Comparison of ENCODE assay signal across 13 mouse cellular contexts in the genomic region with DNA sequence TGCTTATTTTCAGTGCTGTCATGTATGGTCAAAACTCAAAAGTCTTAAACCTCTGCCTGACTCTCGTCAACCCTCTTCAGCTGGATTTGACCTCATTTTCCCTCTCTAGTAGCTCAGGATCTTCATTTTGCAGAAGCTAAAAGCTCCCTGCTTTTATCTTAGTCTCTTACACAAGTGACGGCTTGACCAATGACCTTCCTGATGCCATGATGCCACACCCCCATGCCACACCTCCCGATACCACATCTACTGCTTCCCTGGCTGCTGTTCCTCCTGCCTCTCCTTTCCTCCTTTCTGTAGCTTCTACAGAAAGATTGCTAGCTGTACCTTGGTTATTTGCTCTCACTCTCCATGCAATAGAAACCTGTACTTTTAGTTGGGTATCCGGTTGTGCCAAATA. TPM values are rescaled to one million over a fixed set of nuclear protein-coding genes. Genes with fewer than 3 reads are reported as not detected.
DNase-seq lines count a peak whose midpoint lies in the region; ATAC-seq and TF ChIP-seq lines count a peak whose summit lies in the region.
"Had no signal": no experiment of that assay in that cellular context is flagged by ENCODE, and none has a peak within 500 bp of the region (broad histone marks: within the 10 kb centered on the region; RNA-seq: fewer than 3 reads in every experiment).

No protein-coding gene starts in this region.

- H3K79me2 ChIP-seq in CH12.LX (replicated peaks; ENCODE audit: control insufficient read depth, extremely low read depth, insufficient read depth, poor library complexity, severe bottlenecking), result no peaks in the 10 kb centered on the region

- H3K4me2 ChIP-seq in CH12.LX (ENCODE audit: insufficient read depth, low read depth, poor library complexity, severe bottlenecking), result peak overlapping the region; percentile 50
- H3K4me2 ChIP-seq: hindbrain, embryonic 12.5 days; kidney, embryonic 15.5 days; limb, embryonic 15.5 days had no signal

- H3K4me1 ChIP-seq in CH12.LX (ENCODE audit: control insufficient read depth in 1 of 2, insufficient read depth in 2 of 2), result no peaks in the 10 kb centered on the region
- no peaks in the 10 kb centered on the region for H3K4me1 ChIP-seq in forebrain, embryonic 10.5 days
- no peaks in the 10 kb centered on the region for H3K4me1 ChIP-seq in embryonic facial prominence, embryonic 10.5 days
- H3K4me1 ChIP-seq: hindbrain, embryonic 12.5 days; kidney, embryonic 15.5 days; limb, embryonic 15.5 days had no signal

- dilution Hi-C loops in CH12.LX (cut with MboI; ENCODE audit: extremely low pct_ligation_motif_present, extremely low pct_unique_long_range_greater_than_20kb, low sequenced_read_pairs), result no loop called here

- ATAC-seq in hematopoietic stem cell, adult 5-6 weeks (replicated peaks in 1 of 2; ENCODE audit: insufficient read depth in 1 of 2, low FRiP score in 2 of 2, low TSS enrichment in 1 of 2, low read depth in 1 of 2, poor library complexity in 2 of 2, severe bottlenecking in 2 of 2), result peak; percentile 57 to 73

- no peak for TF ChIP-seq POLR2A in CH12.LX (IDR thresholded peaks at IDR 0.05; ENCODE audit: low read depth, low read length)

- TF ChIP-seq RAD21 in CH12.LX (IDR thresholded peaks at IDR 0.05; ENCODE audit: low read depth, low read length), result no peak

- no peak for TF ChIP-seq EP300 in CH12.LX (IDR thresholded peaks at IDR 0.05; ENCODE audit: low read length)

- H3K27ac ChIP-seq in CH12.LX (ENCODE audit: insufficient read depth, low read depth), result no peak overlapping the region
- no peak overlapping the region for H3K27ac ChIP-seq in forebrain, embryonic 10.5 days
- no peak overlapping the region for H3K27ac ChIP-seq in embryonic facial prominence, embryonic 10.5 days (replicated peaks)
- H3K27ac ChIP-seq: hindbrain, embryonic 12.5 days; kidney, embryonic 15.5 days; limb, embryonic 15.5 days had no signal

- no peaks in the 10 kb centered on the region for H3K9me3 ChIP-seq in CH12.LX (replicated peaks; ENCODE audit: low read length)
- no peaks in the 10 kb centered on the region for H3K9me3 ChIP-seq in forebrain, embryonic 10.5 days
- no peaks in the 10 kb centered on the region for H3K9me3 ChIP-seq in embryonic facial prominence, embryonic 10.5 days
- H3K9me3 ChIP-seq: hindbrain, embryonic 12.5 days; kidney, embryonic 15.5 days; limb, embryonic 15.5 days had no signal

- peak; percentile 7 to 9 for DNase-seq in adrenal gland, postnatal 36 days
- DNase-seq in adrenal gland, postnatal 25 days, result no peak
- no peak for DNase-seq in CH12.LX (ENCODE audit: extremely low read depth)
- DNase-seq in lung, postnatal 36 days, result peak; percentile 66
- DNase-seq in forebrain, embryonic 10.5 days (ENCODE audit: extremely low spot score, low spot score), result no peak
- no peak for DNase-seq in cerebellum, adult 9-10 months
- no peak for DNase-seq in embryonic facial prominence, embryonic 10.5 days (ENCODE audit: low spot score)
- DNase-seq: cerebellum, postnatal 14 days had no signal

- in situ Hi-C loops in CH12.LX (cut with MboI; ENCODE audit: low pct_ligation_motif_present, low pct_unique_long_range_greater_than_20kb, low sequenced_read_pairs), result no loop called here

- H3K36me3 ChIP-seq in CH12.LX (replicated peaks in 1 of 2; ENCODE audit: control insufficient read depth in 1 of 2, insufficient read depth in 1 of 2, low read length in 1 of 2), result peaks cover 0 to 14% of the 10 kb centered on the region in 2 experiments
- H3K36me3 ChIP-seq in forebrain, embryonic 10.5 days (replicated peaks), result peaks cover 12% of the 10 kb centered on the region
- H3K36me3 ChIP-seq in embryonic facial prominence, embryonic 10.5 days (replicated peaks), result peaks cover 18% of the 10 kb centered on the region

- WGBS in forebrain, embryonic 10.5 days, result 78% methylated on average over 4 of the region's 4 CpGs
- WGBS in embryonic facial prominence, embryonic 10.5 days, result 74% methylated on average over 4 of the region's 4 CpGs

- no peak for TF ChIP-seq CTCF in CH12.LX (conservative IDR thresholded peaks at IDR 0.05 in 1 of 2, IDR thresholded peaks at IDR 0.05 in 1 of 2; ENCODE audit: low read depth in 2 of 2, low read length in 2 of 2)

- no peak overlapping the region for H3K9ac ChIP-seq in CH12.LX (ENCODE audit: insufficient read depth, low read depth)
- H3K9ac ChIP-seq: hindbrain, embryonic 12.5 days; kidney, embryonic 15.5 days; limb, embryonic 15.5 days had no signal

- no peak overlapping the region for H3K4me3 ChIP-seq in CH12.LX (replicated peaks in 1 of 3; ENCODE audit: low read depth in 2 of 3, low read length in 2 of 3, poor library complexity in 1 of 3)
- no peak overlapping the region for H3K4me3 ChIP-seq in forebrain, embryonic 10.5 days
- H3K4me3 ChIP-seq in embryonic facial prominence, embryonic 10.5 days, result no peak overlapping the region
- H3K4me3 ChIP-seq: hindbrain, embryonic 12.5 days; kidney, embryonic 15.5 days; limb, embryonic 15.5 days had no signal

- no peaks in the 10 kb centered on the region for H3K27me3 ChIP-seq in CH12.LX (replicated peaks)
- H3K27me3 ChIP-seq in forebrain, embryonic 10.5 days (ENCODE audit: poor library complexity, severe bottlenecking), result no peaks in the 10 kb centered on the region
- H3K27me3 ChIP-seq in embryonic facial prominence, embryonic 10.5 days (replicated peaks; ENCODE audit: low read depth, poor library complexity, severe bottlenecking), result no peaks in the 10 kb centered on the region
- H3K27me3 ChIP-seq: hindbrain, embryonic 12.5 days; kidney, embryonic 15.5 days; limb, embryonic 15.5 days had no signal

TF ChIP-seq in CH12.LX, 34 proteins besides CTCF, POLR2A, EP300 and RAD21:
- TF ChIP-seq TCF12 (IDR thresholded peaks at IDR 0.05; ENCODE audit: low read depth, low read length), result no peak
- no peak for TF ChIP-seq KAT2A (IDR thresholded peaks at IDR 0.05; ENCODE audit: insufficient replicate concordance, low read length)
- no peak for TF ChIP-seq UBTF (IDR thresholded peaks at IDR 0.05; ENCODE audit: low read depth, low read length)
- no peak for TF ChIP-seq RCOR1 (conservative IDR thresholded peaks at IDR 0.05; ENCODE audit: low read depth, low read length)
- TF ChIP-seq MYC (IDR thresholded peaks at IDR 0.05; ENCODE audit: low read depth, low read length), result no peak
- no peak for TF ChIP-seq SIN3A (IDR thresholded peaks at IDR 0.05; ENCODE audit: low read length)
- TF ChIP-seq USF2 (conservative IDR thresholded peaks at IDR 0.05; ENCODE audit: low read depth, low read length), result no peak
- no peak for TF ChIP-seq SMC3 (IDR thresholded peaks at IDR 0.05; ENCODE audit: low read depth, low read length)
- no peak for TF ChIP-seq JUN (IDR thresholded peaks at IDR 0.05; ENCODE audit: insufficient read depth, low read depth, low read length)
- TF ChIP-seq MAFK (IDR thresholded peaks at IDR 0.05; ENCODE audit: insufficient replicate concordance, low read length), result no peak

RNA-seq across cellular contexts. Expression of gene Fam102b, which starts 29.6 kb away (rescaled TPM):
- total RNA-seq in adrenal gland, postnatal 36 days (2021), result 1 to 10 TPM; 9.3 to 9.7 TPM
- total RNA-seq in adrenal gland, postnatal 25 days (2021), result 8.6 and 9.4 TPM in 2 replicates
- total RNA-seq in CH12.LX (2012; rRNA removed), result 2.6 and 2.8 TPM in 2 replicates
- 6.2 and 7.1 TPM in 2 replicates for total RNA-seq in CH12.LX (2014; rRNA removed)
- 3.6 and 4.3 TPM in 2 replicates for polyA plus RNA-seq in CH12.LX (2012; ENCODE audit: insufficient read length, low read depth)
- 27.8 and 31.7 TPM in 2 replicates for total RNA-seq in hematopoietic stem cell, adult 5-6 weeks (2017)
- 3.2 and 3.5 TPM in 2 replicates for polyA plus RNA-seq in forebrain, embryonic 10.5 days (2016; fragmentation: Nextera tagmentation; extraction: Ambion mirVana)
- polyA plus RNA-seq in embryonic facial prominence, embryonic 10.5 days (2016; fragmentation: Nextera tagmentation; extraction: Ambion mirVana), result 4.6 and 5.7 TPM in 2 replicates

RNA-seq across cellular contexts. Expression of gene Gm9857, which starts 57.5 kb away (rescaled TPM):
- not detected for total RNA-seq in adrenal gland, postnatal 36 days (2021)
- total RNA-seq in adrenal gland, postnatal 25 days (2021), result not detected in 2 replicates
- total RNA-seq in CH12.LX (2012; rRNA removed), result not detected in 2 replicates
- not detected in 2 replicates for total RNA-seq in CH12.LX (2014; rRNA removed)
- polyA plus RNA-seq in CH12.LX (2012; ENCODE audit: insufficient read length, low read depth), result not detected in 2 replicates
- total RNA-seq in hematopoietic stem cell, adult 5-6 weeks (2017), result not detected in 2 replicates
- not detected in 2 replicates for polyA plus RNA-seq in forebrain, embryonic 10.5 days (2016; fragmentation: Nextera tagmentation; extraction: Ambion mirVana)
- polyA plus RNA-seq in embryonic facial prominence, embryonic 10.5 days (2016; fragmentation: Nextera tagmentation; extraction: Ambion mirVana), result not detected in 2 replicates
- total RNA-seq: midbrain, postnatal 0 days had no signal
- polyA plus RNA-seq: hindbrain, embryonic 12.5 days; kidney, embryonic 15.5 days; limb, embryonic 15.5 days; midbrain, postnatal 0 days had no signal

RNA-seq across cellular contexts. Expression of gene Henmt1, which starts 58.1 kb away (rescaled TPM):
- not detected for total RNA-seq in adrenal gland, postnatal 36 days (2021)
- total RNA-seq in adrenal gland, postnatal 25 days (2021), result not detected in 2 replicates
- total RNA-seq in CH12.LX (2012; rRNA removed) (not detected in 2 replicates), CH12.LX (2014; rRNA removed) (not detected in 2 replicates)
- 0.45 TPM in 1 of 2 replicates, not detected in the other for polyA plus RNA-seq in CH12.LX (2012; ENCODE audit: insufficient read length, low read depth)
- total RNA-seq in hematopoietic stem cell, adult 5-6 weeks (2017), result 0.99 TPM in 1 of 2 replicates, not detected in the other
- polyA plus RNA-seq in forebrain, embryonic 10.5 days (2016; fragmentation: Nextera tagmentation; extraction: Ambion mirVana), result 0.37 and 0.88 TPM in 2 replicates
- 0.45 and 0.74 TPM in 2 replicates for polyA plus RNA-seq in embryonic facial prominence, embryonic 10.5 days (2016; fragmentation: Nextera tagmentation; extraction: Ambion mirVana)

Comparison
In these comparisons a context has a peak if more than half of its experiments do, and no peak if none do; other contexts are left out.
1. DNase-seq: peak in adrenal gland, postnatal 36 days (2 of 2) and lung, postnatal 36 days (single experiment); none in adrenal gland, postnatal 25 days (single experiment), CH12.LX (single experiment), forebrain, embryonic 10.5 days (single experiment), cerebellum, adult 9-10 months (single experiment) and embryonic facial prominence, embryonic 10.5 days (single experiment).